Mouse (Mus musculus) ES-Bruce4 (cell line): Measurements from ENCODE around the gene Flt3. TPM values are rescaled to one million over a fixed set of nuclear protein-coding genes. Genes with fewer than 3 reads are reported as not detected.

Source experiments
- H3K27ac ChIP-seq: 2 replicates; pipeline ENCODE4 v1.5.1; 2012; ENCODE audit warnings: low read length, inconsistent platforms; ENCODE audit not compliant: insufficient read depth
- H3K27me3 ChIP-seq: 2 replicates; pipeline ENCODE4 v1.6.1; 2012; ENCODE audit warnings: mild to moderate bottlenecking, low read length, inconsistent platforms; ENCODE audit not compliant: control insufficient read depth, poor library complexity, insufficient read depth, severe bottlenecking
- H3K36me3 ChIP-seq: 2 replicates; pipeline ENCODE4 v1.6.1; 2012; ENCODE audit warnings: inconsistent platforms, mild to moderate bottlenecking, low read length, moderate library complexity; ENCODE audit not compliant: control insufficient read depth, poor library complexity, insufficient read depth, severe bottlenecking
- H3K4me1 ChIP-seq: one replicate; pipeline ENCODE4 v1.8.1; 2011; ENCODE audit warnings: low read length; ENCODE audit not compliant: control insufficient read depth, insufficient read depth
- H3K4me3 ChIP-seq: 2 replicates; pipeline ENCODE4 v1.5.1; 2011; ENCODE audit warnings: low read depth, mild to moderate bottlenecking, low read length
- H3K9ac ChIP-seq: 2 replicates; pipeline ENCODE4 v1.6.1; 2012; ENCODE audit warnings: low read depth, mild to moderate bottlenecking, inconsistent platforms; ENCODE audit not compliant: poor library complexity, severe bottlenecking
- H3K9me3 ChIP-seq: replicated peaks from 2 replicates; pipeline ENCODE4 v1.6.1; 2012; ENCODE audit warnings: mild to moderate bottlenecking, low read length, inconsistent platforms; ENCODE audit not compliant: control insufficient read depth, poor library complexity, insufficient read depth, severe bottlenecking
- CTCF ChIP-seq: IDR thresholded peaks from one replicate; pipeline ENCODE4 v1.8.1; 2011; ENCODE audit warnings: low read depth, low read length
- EP300 ChIP-seq: IDR thresholded peaks from 2 replicates; pipeline ENCODE4 v1.6.1; 2011; ENCODE audit warnings: low read depth, low read length; ENCODE audit not compliant: insufficient read depth
- POLR2A ChIP-seq: IDR thresholded peaks from one replicate; pipeline ENCODE4 v1.8.1; 2011; ENCODE audit warnings: low read length; ENCODE audit not compliant: insufficient read depth
- polyA plus RNA-seq: library from polyadenylated mRNA; stranded (reverse); fragments of >200 nt; gene quantifications from 2 replicates; pipeline ENCODE4 v1.2.4, GENCODE M21; 2011; ENCODE audit warnings: low read depth; ENCODE audit not compliant: missing spikeins, insufficient read depth, insufficient read length

Flt3 gene
- polyA plus RNA-seq, 1 experiment, result 0.21 TPM

DNA sequence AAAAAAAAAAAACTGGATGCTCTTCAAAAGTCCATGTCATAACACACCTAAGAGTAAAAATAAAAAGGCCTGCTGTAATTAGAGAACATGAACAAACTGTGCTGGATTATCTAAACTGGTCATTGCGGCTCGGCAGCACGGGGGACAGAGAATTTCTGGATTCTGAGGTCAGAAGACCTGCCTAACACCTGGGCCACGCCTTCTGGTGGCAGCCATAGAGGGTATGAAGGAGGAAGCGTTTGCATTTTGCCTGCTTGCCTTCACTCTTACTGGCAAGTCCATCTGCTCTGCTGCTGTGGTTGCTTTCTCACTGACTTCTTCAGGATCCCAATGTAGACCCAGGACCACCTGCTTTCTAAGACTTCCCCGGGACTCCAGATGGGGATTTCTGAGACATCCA, 57.4 kb downstream of the Flt3 start:
- Histone ChIP-seq H3K27ac (no peak overlapping the region), H3K27me3 (no peaks in the 10 kb centered on the region), H3K4me3 (no peak overlapping the region), H3K36me3 (no peaks in the 10 kb centered on the region), H3K9ac (no peak overlapping the region), H3K9me3 (no peaks in the 10 kb centered on the region), H3K4me1 (peaks cover 4% of the 10 kb centered on the region)
- TF ChIP-seq POLR2A (no peak), EP300 (no peak), CTCF (no peak)

- Histone ChIP-seq H3K9me3 (no peaks in the 10 kb centered on the region), H3K4me3 (no peak overlapping the region), H3K27me3 (no peaks in the 10 kb centered on the region), H3K36me3 (no peaks in the 10 kb centered on the region), H3K4me1 (peaks cover 4% of the 10 kb centered on the region), H3K9ac (no peak overlapping the region), H3K27ac (no peak overlapping the region)
- no peak for TF ChIP-seq POLR2A
- TF ChIP-seq EP300, result no peak
- TF ChIP-seq CTCF, result no peak
Measured at GRCm38 (mm10) chr5:147340741-147341414, 59.4 kb downstream of the Flt3 start.

GRCm38 (mm10) chr5:147339560-147339959, 60.7 kb downstream of the Flt3 start:
- Histone ChIP-seq H3K27ac (no peak overlapping the region), H3K4me3 (no peak overlapping the region), H3K9ac (no peak overlapping the region), H3K4me1 (peaks cover 4% of the 10 kb centered on the region), H3K36me3 (no peaks in the 10 kb centered on the region), H3K9me3 (no peaks in the 10 kb centered on the region), H3K27me3 (no peaks in the 10 kb centered on the region)
- TF ChIP-seq CTCF (no peak), POLR2A (no peak), EP300 (no peak)

DNA sequence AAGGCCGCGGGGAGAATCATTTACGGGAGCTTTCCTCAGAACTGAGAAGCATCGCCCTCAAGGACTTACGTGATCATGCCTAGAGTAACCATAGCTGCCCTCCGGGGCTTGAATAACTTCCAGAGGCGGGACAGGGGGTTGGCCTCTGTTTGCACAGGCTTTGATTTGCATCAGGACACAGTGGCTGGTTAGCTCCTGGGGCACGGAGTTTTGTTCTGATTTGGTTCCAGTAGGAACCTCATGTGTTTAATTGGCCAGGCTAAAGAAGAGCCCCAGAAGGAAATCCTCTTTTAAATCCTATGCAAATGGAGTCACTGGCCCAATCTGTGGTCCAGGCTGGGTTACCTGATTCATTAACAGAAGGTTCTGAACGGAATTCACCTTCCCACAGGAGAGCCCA, 61.3 kb downstream of the Flt3 start:
- Histone ChIP-seq H3K9ac (no peak overlapping the region), H3K36me3 (no peaks in the 10 kb centered on the region), H3K27me3 (no peaks in the 10 kb centered on the region), H3K4me3 (no peak overlapping the region), H3K4me1 (peaks cover 4% of the 10 kb centered on the region), H3K9me3 (no peaks in the 10 kb centered on the region), H3K27ac (no peak overlapping the region)
- TF ChIP-seq POLR2A (no peak), CTCF (no peak), EP300 (no peak)

- Histone ChIP-seq H3K9me3 (no peaks in the 10 kb centered on the region), H3K9ac (no peak overlapping the region), H3K4me1 (no peaks in the 10 kb centered on the region), H3K36me3 (no peaks in the 10 kb centered on the region), H3K27ac (no peak overlapping the region), H3K27me3 (no peaks in the 10 kb centered on the region), H3K4me3 (no peak overlapping the region)
- TF ChIP-seq POLR2A (no peak), CTCF (no peak), EP300 (no peak)
Measured at GRCm38 (mm10) chr5:147332711-147333110, 67.6 kb downstream of the Flt3 start.

- Histone ChIP-seq H3K4me1 (no peaks in the 10 kb centered on the region), H3K36me3 (no peaks in the 10 kb centered on the region), H3K9me3 (no peaks in the 10 kb centered on the region), H3K9ac (no peak overlapping the region), H3K4me3 (no peak overlapping the region), H3K27ac (no peak overlapping the region), H3K27me3 (no peaks in the 10 kb centered on the region)
- TF ChIP-seq CTCF (peak; percentile 94), POLR2A (no peak)
Measured at GRCm38 (mm10) chr5:147331547-147331946, 68.7 kb downstream of the Flt3 start.
